ENCODE assay signal across 17 mouse cellular contexts in genomic region chr11:113729917-113730316, GRCm38 (mm10). TPM values are rescaled to one million over a fixed set of nuclear protein-coding genes. Genes with fewer than 3 reads are reported as not detected.
DNase-seq lines count a peak whose midpoint lies in the region; ATAC-seq and TF ChIP-seq lines count a peak whose summit lies in the region.
"Had no signal": no experiment of that assay in that cellular context is flagged by ENCODE, and none has a peak within 500 bp of the region (broad histone marks: within the 10 kb centered on the region; RNA-seq: fewer than 3 reads in every experiment).

No protein-coding gene starts in this region.

- H3K4me1 ChIP-seq in lung, postnatal 0 days (ENCODE audit: insufficient read depth, low read depth, low read length), result peaks cover 43% of the 10 kb centered on the region
- H3K4me1 ChIP-seq in embryonic facial prominence, embryonic 10.5 days, result peaks cover 92% of the 10 kb centered on the region
- H3K4me1 ChIP-seq in stomach, embryonic 15.5 days, result peaks cover 58% of the 10 kb centered on the region

- H3K9me3 ChIP-seq in lung, postnatal 0 days (ENCODE audit: low read length), result no peaks in the 10 kb centered on the region
- H3K9me3 ChIP-seq in embryonic facial prominence, embryonic 10.5 days, result no peaks in the 10 kb centered on the region
- H3K9me3 ChIP-seq in stomach, embryonic 15.5 days, result no peaks in the 10 kb centered on the region
- H3K9me3 ChIP-seq: G1E had no signal

- no peak for TF ChIP-seq CTCF in lung, postnatal 0 days (IDR thresholded peaks at IDR 0.05)

- H3K27ac ChIP-seq in lung, postnatal 0 days (ENCODE audit: low read length), result no peak overlapping the region
- H3K27ac ChIP-seq in embryonic facial prominence, embryonic 10.5 days (replicated peaks), result 0 out of 2 replicates have a peak overlapping the region, but pooled peaks have one; percentile 27
- H3K27ac ChIP-seq in stomach, embryonic 15.5 days, result peak overlapping the region; percentile 13; the same call in 1 of the 2 replicates
- H3K27ac ChIP-seq: layer of hippocampus, adult 2 months had no signal

- no peaks in the 10 kb centered on the region for H3K27me3 ChIP-seq in lung, postnatal 0 days (replicated peaks; ENCODE audit: insufficient read depth, low read length)
- H3K27me3 ChIP-seq in embryonic facial prominence, embryonic 10.5 days (replicated peaks; ENCODE audit: low read depth, poor library complexity, severe bottlenecking), result no peaks in the 10 kb centered on the region
- no peaks in the 10 kb centered on the region for H3K27me3 ChIP-seq in stomach, embryonic 15.5 days (replicated peaks)

- no peak overlapping the region for H3K4me2 ChIP-seq in lung, postnatal 0 days (replicated peaks; ENCODE audit: low read depth, low read length)
- no peak overlapping the region for H3K4me2 ChIP-seq in stomach, embryonic 15.5 days

- peak; percentile 78 for TF ChIP-seq EP300 in lung, postnatal 0 days (IDR thresholded peaks at IDR 0.05)

- H3K36me3 ChIP-seq in lung, postnatal 0 days (ENCODE audit: insufficient read depth, low read length), result peaks cover 36% of the 10 kb centered on the region
- peaks cover 94% of the 10 kb centered on the region for H3K36me3 ChIP-seq in embryonic facial prominence, embryonic 10.5 days (replicated peaks)
- H3K36me3 ChIP-seq in stomach, embryonic 15.5 days, result peaks cover 33% of the 10 kb centered on the region

- H3K9ac ChIP-seq in lung, postnatal 0 days (replicated peaks; ENCODE audit: low read depth), result no peak overlapping the region
- no peak overlapping the region for H3K9ac ChIP-seq in stomach, embryonic 15.5 days
- H3K9ac ChIP-seq: liver, postnatal 0 days had no signal

- DNase-seq in adrenal gland, adult 2 months, result peak; percentile 87
- no peak for DNase-seq in adrenal gland, postnatal 4 days (ENCODE audit: low spot score in 2 of 2)
- DNase-seq in lung, postnatal 0 days (ENCODE audit: low spot score), result peak; percentile 71
- no peak for DNase-seq in lung, postnatal 36 days
- DNase-seq in embryonic facial prominence, embryonic 10.5 days (ENCODE audit: low spot score), result no peak
- no peak for DNase-seq in layer of hippocampus, postnatal 10 days (ENCODE audit: low spot score in 2 of 2)
- DNase-seq in cerebellum, postnatal 4 days (ENCODE audit: low spot score in 2 of 2), result no peak
- DNase-seq: B cell, adult 2 months; heart, postnatal 4 days; liver, postnatal 0 days had no signal

- H3K4me3 ChIP-seq in lung, postnatal 0 days (ENCODE audit: low read depth, low read length), result no peak overlapping the region
- no peak overlapping the region for H3K4me3 ChIP-seq in embryonic facial prominence, embryonic 10.5 days
- no peak overlapping the region for H3K4me3 ChIP-seq in stomach, embryonic 15.5 days (replicated peaks)
- H3K4me3 ChIP-seq: erythroblast, embryonic 14.5 days; layer of hippocampus, adult 2 months had no signal

- ATAC-seq in lung, postnatal 0 days, result peak; percentile 4; the same call in 1 of the 2 replicates
- no peak for ATAC-seq in stomach, embryonic 15.5 days (ENCODE audit: insufficient read depth, low FRiP score, low read depth)
- ATAC-seq: inflammation-experienced regulatory T-cells, adult 6 months; liver, postnatal 0 days had no signal

- WGBS in lung, postnatal 0 days, result 37% methylated on average over 8 of the region's 8 CpGs
- WGBS in embryonic facial prominence, embryonic 10.5 days, result 49% methylated on average over 8 of the region's 8 CpGs
- WGBS in stomach, embryonic 15.5 days, result 49% methylated on average over 8 of the region's 8 CpGs

RNA-seq across cellular contexts. Expression of gene Cpsf4l, which starts 20.1 kb away (rescaled TPM):
- total RNA-seq in adrenal gland, adult 2 months (2021), result 1 to 10 TPM in 1 of 2 experiments, under 1 TPM in 1; 0.46 to 1.2 TPM
- 0.09 TPM in 1 of 2 replicates, not detected in the other for polyA plus RNA-seq in adrenal gland, adult 2 months (2012; rRNA removed)
- under 1 TPM; 0.62 to 0.68 TPM for total RNA-seq in adrenal gland, postnatal 4 days (2021)
- polyA plus RNA-seq in lung, postnatal 0 days (2015; fragmentation: Nextera tagmentation; extraction: Ambion mirVana), result 0.17 and 0.25 TPM in 2 replicates
- polyA plus RNA-seq in embryonic facial prominence, embryonic 10.5 days (2016; fragmentation: Nextera tagmentation; extraction: Ambion mirVana), result 0.34 and 0.69 TPM in 2 replicates
- polyA plus RNA-seq in stomach, embryonic 15.5 days (2015; fragmentation: Nextera tagmentation; extraction: Ambion mirVana), result 0.23 and 0.42 TPM in 2 replicates
- not detected for total RNA-seq in layer of hippocampus, postnatal 10 days (2021)
- total RNA-seq: common myeloid progenitor, adult 5-6 weeks; G1E; heart, adult 18-20 months; heart, postnatal 4 days; layer of hippocampus, adult 2 months had no signal
- polyA plus RNA-seq: erythroblast, embryonic 14.5 days; G1E; inflammation-experienced regulatory T-cells, adult 6 months had no signal

RNA-seq across cellular contexts. Expression of gene Cdc42ep4, which starts 21.8 kb away (rescaled TPM):
- total RNA-seq in adrenal gland, adult 2 months (2021), result 100 to 1,000 TPM in 1 of 2 experiments, 10 to 100 TPM in 1; 96.8 to 142 TPM
- 155 and 228 TPM in 2 replicates for polyA plus RNA-seq in adrenal gland, adult 2 months (2012; rRNA removed)
- total RNA-seq in adrenal gland, postnatal 4 days (2021), result 10 to 100 TPM; 86.9 to 95.5 TPM
- 92.8 and 116 TPM in 2 replicates for polyA plus RNA-seq in lung, postnatal 0 days (2015; fragmentation: Nextera tagmentation; extraction: Ambion mirVana)
- 117 TPM in 2 replicates for polyA plus RNA-seq in embryonic facial prominence, embryonic 10.5 days (2016; fragmentation: Nextera tagmentation; extraction: Ambion mirVana)
- 51.6 and 59.6 TPM in 2 replicates for polyA plus RNA-seq in stomach, embryonic 15.5 days (2015; fragmentation: Nextera tagmentation; extraction: Ambion mirVana)
- 10 to 100 TPM; 43.2 to 47.6 TPM for total RNA-seq in layer of hippocampus, postnatal 10 days (2021)

RNA-seq across cellular contexts. Expression of gene D11Wsu47e, which starts 45.7 kb away (rescaled TPM):
- total RNA-seq in adrenal gland, adult 2 months (2021), result 10 to 100 TPM; 13.4 to 17.8 TPM
- polyA plus RNA-seq in adrenal gland, adult 2 months (2012; rRNA removed), result 3.2 and 4.0 TPM in 2 replicates
- 10 to 100 TPM; 24.7 to 25.9 TPM for total RNA-seq in adrenal gland, postnatal 4 days (2021)
- polyA plus RNA-seq in lung, postnatal 0 days (2015; fragmentation: Nextera tagmentation; extraction: Ambion mirVana), result 10.3 and 11.9 TPM in 2 replicates
- polyA plus RNA-seq in embryonic facial prominence, embryonic 10.5 days (2016; fragmentation: Nextera tagmentation; extraction: Ambion mirVana), result 26.4 and 28.0 TPM in 2 replicates
- 20.0 and 20.7 TPM in 2 replicates for polyA plus RNA-seq in stomach, embryonic 15.5 days (2015; fragmentation: Nextera tagmentation; extraction: Ambion mirVana)
- 10 to 100 TPM; 13.3 to 15.4 TPM for total RNA-seq in layer of hippocampus, postnatal 10 days (2021)

RNA-seq across cellular contexts. Expression of gene Fam104a, which starts 46.0 kb away (rescaled TPM):
- total RNA-seq in adrenal gland, adult 2 months (2021), result 10 to 100 TPM; 34.4 to 35.9 TPM
- polyA plus RNA-seq in adrenal gland, adult 2 months (2012; rRNA removed), result 52.0 and 52.3 TPM in 2 replicates
- 10 to 100 TPM; 32.5 to 33.5 TPM for total RNA-seq in adrenal gland, postnatal 4 days (2021)
- 41.3 and 44.1 TPM in 2 replicates for polyA plus RNA-seq in lung, postnatal 0 days (2015; fragmentation: Nextera tagmentation; extraction: Ambion mirVana)
- polyA plus RNA-seq in embryonic facial prominence, embryonic 10.5 days (2016; fragmentation: Nextera tagmentation; extraction: Ambion mirVana), result 53.4 and 57.6 TPM in 2 replicates
- 43.8 and 49.8 TPM in 2 replicates for polyA plus RNA-seq in stomach, embryonic 15.5 days (2015; fragmentation: Nextera tagmentation; extraction: Ambion mirVana)
- total RNA-seq in layer of hippocampus, postnatal 10 days (2021), result 10 to 100 TPM; 22.6 to 24.9 TPM

Comparison
In these comparisons a context has a peak if more than half of its experiments do, and no peak if none do; other contexts are left out.
1. DNase-seq: peak in adrenal gland, adult 2 months (single experiment) and lung, postnatal 0 days (single experiment); none in adrenal gland, postnatal 4 days (0 of 2), lung, postnatal 36 days (single experiment), embryonic facial prominence, embryonic 10.5 days (single experiment), layer of hippocampus, postnatal 10 days (0 of 2) and cerebellum, postnatal 4 days (0 of 2).